Mouse (Mus musculus) G1E (cell line): ENCODE results near the gene Fam69b.

Source experiments
- CTCF ChIP-seq: IDR thresholded peaks from 2 replicates; pipeline ENCODE4 v1.5.1; 2012; ENCODE audit warnings: low read depth, low read length, inconsistent platforms, mixed read lengths
- GATA1 ChIP-seq: IDR thresholded peaks from 2 replicates; pipeline ENCODE4 v1.6.1; 2012; ENCODE audit warnings: borderline replicate concordance, low read length, inconsistent platforms, mixed read lengths

DNA sequence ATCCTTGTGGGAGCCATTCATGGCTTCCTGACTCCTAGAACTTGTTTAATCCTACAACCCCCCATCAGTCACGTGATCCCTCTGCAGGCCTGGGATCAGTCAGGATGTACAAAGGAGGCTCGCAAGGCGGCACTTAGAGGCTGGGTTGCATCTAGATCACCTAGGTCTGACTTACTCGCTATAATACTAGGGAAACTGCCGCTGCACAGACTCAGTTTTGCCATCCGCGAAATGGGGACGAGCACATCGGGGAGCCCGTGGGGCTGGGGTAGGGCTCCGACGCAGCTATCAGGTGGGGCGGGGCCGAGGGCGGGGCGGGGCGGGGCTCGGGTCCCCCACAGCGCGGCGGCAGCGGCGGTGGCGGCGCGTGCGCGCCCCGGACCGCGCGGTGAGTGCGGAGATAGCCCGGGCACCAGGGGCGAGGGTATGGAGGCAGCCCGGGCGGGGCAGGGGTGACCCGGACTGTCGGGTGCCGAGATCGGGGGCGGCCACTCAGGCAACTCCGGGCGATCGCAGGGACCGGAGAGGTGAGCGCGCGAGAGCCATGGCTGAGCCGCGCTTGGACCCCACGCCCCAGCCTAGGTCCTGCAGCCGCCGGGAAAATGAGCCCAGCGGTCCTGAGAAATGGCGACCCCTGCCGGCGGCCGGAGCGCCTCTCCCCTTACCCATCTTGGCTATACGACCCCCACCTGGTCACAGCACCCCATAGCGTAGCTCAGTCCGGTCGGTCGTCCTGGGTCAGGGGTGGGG is 41.8 kb upstream of the Fam69b start, which contains the start of gene Gm20532:
- TF ChIP-seq GATA1 = no peak
- no peak for TF ChIP-seq CTCF
